Mouse (Mus musculus) CH12.LX (cell line): ENCODE results near the gene Mcur1.

Source experiments
- CHD1 ChIP-seq: IDR thresholded peaks from 2 replicates; pipeline ENCODE4 v1.6.1; 2012; ENCODE audit warnings: low read depth, low read length, improper control_type of control experiment, inconsistent platforms
- CTCF ChIP-seq, 2 experiments: IDR thresholded peaks in 1 of 2; conservative IDR thresholded peaks in 1 of 2; 2 replicates each; pipeline ENCODE4 v1.5.1; 2011 to 2012; ENCODE audit warnings: low read depth in 2 of 2, low read length in 2 of 2, improper control_type of control experiment in 1 of 2, inconsistent platforms in 1 of 2, mild to moderate bottlenecking in 1 of 2, moderate library complexity in 1 of 2
- EP300 ChIP-seq: IDR thresholded peaks from 2 replicates; pipeline ENCODE4 v1.6.1; 2011; ENCODE audit warnings: low read length, improper control_type of control experiment
- MAZ ChIP-seq: IDR thresholded peaks from 2 replicates; pipeline ENCODE4 v1.6.1; 2012; ENCODE audit warnings: low read depth, mild to moderate bottlenecking, inconsistent platforms, low read length, improper control_type of control experiment, moderate library complexity
- POLR2A ChIP-seq: IDR thresholded peaks from 2 replicates; pipeline ENCODE4 v1.6.1; 2011; ENCODE audit warnings: low read depth, mild to moderate bottlenecking, improper control_type of control experiment, low read length
- RAD21 ChIP-seq: IDR thresholded peaks from 2 replicates; pipeline ENCODE4 v1.6.1; 2011; ENCODE audit warnings: low read depth, mild to moderate bottlenecking, low read length, improper control_type of control experiment, moderate library complexity

GRCm38 (mm10) chr13:43565346-43565745, 5.4 kb upstream of the Mcur1 start:
- peak; percentile 80 to 84 for TF ChIP-seq CTCF (conservative IDR thresholded peaks at IDR 0.05 in 1 of 2, IDR thresholded peaks at IDR 0.05 in 1 of 2; ENCODE audit: low read depth in 2 of 2, low read length in 2 of 2)
- no peak for TF ChIP-seq POLR2A
- TF ChIP-seq RAD21 = peak; percentile 23
- no peak for TF ChIP-seq CHD1
- TF ChIP-seq MAZ = no peak
- TF ChIP-seq EP300 = no peak
